In the genomic region with DNA sequence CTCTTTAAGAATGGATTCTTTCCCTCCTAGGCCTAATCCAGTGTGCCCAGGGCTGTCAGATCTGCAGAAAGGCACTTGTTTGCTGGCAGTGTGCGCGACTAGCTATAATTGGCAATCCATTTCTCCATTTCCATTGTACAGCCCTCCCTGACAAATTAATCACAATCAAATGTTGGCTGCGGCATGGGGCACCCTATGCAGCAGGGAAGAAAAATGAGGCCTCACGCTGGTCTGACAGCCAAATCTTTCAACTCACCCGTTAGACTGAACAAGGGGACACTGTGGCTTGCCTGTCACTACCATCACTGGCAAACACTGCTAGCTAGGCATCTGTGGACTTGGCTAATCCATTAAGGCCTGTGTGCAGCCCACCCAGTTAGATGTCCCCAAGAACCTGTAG, we compare ENCODE assay signal across 15 mouse cellular contexts.
A peak's percentile ranks its signal among the peaks of the same experiment; 100 is the strongest.
DNase-seq lines count a peak whose midpoint lies in the region; ATAC-seq lines count a peak whose summit lies in the region.
"Had no signal": no experiment of that assay in that cellular context is flagged by ENCODE, and none has a peak within 500 bp of the region (broad histone marks: within the 10 kb centered on the region; RNA-seq: fewer than 3 reads in every experiment).

No protein-coding gene starts in this region.

- no peaks in the 10 kb centered on the region for H3K27me3 ChIP-seq in hindbrain, embryonic 14.5 days (ENCODE audit: control insufficient read depth, insufficient read depth, low read length)
- H3K27me3 ChIP-seq in heart, embryonic 12.5 days (replicated peaks) = no peaks in the 10 kb centered on the region
- H3K27me3 ChIP-seq: embryonic facial prominence, embryonic 12.5 days; heart, embryonic 15.5 days; liver, embryonic 15.5 days had no signal

- WGBS in hindbrain, embryonic 14.5 days = 40% methylated on average over 5 of the region's 5 CpGs
- WGBS in heart, embryonic 12.5 days = 78% methylated on average over 5 of the region's 5 CpGs

- peak; percentile 87 for DNase-seq in heart, adult 11 months
- no peak for DNase-seq in heart, postnatal 36 days
- peak; percentile 35 for DNase-seq in retina, postnatal 1 day
- DNase-seq in retina, embryonic 14.5 days (ENCODE audit: low spot score) = no peak
- DNase-seq in hindbrain, embryonic 14.5 days (ENCODE audit: low spot score) = peak; percentile 64
- DNase-seq in MN1 (ENCODE audit: low spot score) = no peak
- DNase-seq: kidney, adult 2 months; kidney, postnatal 25 days; right cerebral cortex, postnatal 25 days had no signal

- H3K9ac ChIP-seq in hindbrain, embryonic 14.5 days = no peak overlapping the region
- no peak overlapping the region for H3K9ac ChIP-seq in heart, embryonic 12.5 days
- H3K9ac ChIP-seq: embryonic facial prominence, embryonic 12.5 days; heart, embryonic 15.5 days; liver, embryonic 15.5 days had no signal

- no peak overlapping the region for H3K4me3 ChIP-seq in hindbrain, embryonic 14.5 days (replicated peaks; ENCODE audit: low read length)
- no peak overlapping the region for H3K4me3 ChIP-seq in heart, embryonic 12.5 days
- H3K4me3 ChIP-seq: embryonic facial prominence, embryonic 12.5 days; heart, embryonic 15.5 days; liver, embryonic 15.5 days; myocyte had no signal

- H3K4me2 ChIP-seq in hindbrain, embryonic 14.5 days (replicated peaks) = no peak overlapping the region
- H3K4me2 ChIP-seq in heart, embryonic 12.5 days = no peak overlapping the region
- H3K4me2 ChIP-seq: embryonic facial prominence, embryonic 12.5 days; heart, embryonic 15.5 days; liver, embryonic 15.5 days had no signal

- H3K27ac ChIP-seq in hindbrain, embryonic 14.5 days = no peak overlapping the region
- H3K27ac ChIP-seq in heart, embryonic 12.5 days (ENCODE audit: poor library complexity, severe bottlenecking) = no peak overlapping the region
- H3K27ac ChIP-seq: embryonic facial prominence, embryonic 12.5 days; heart, embryonic 15.5 days; liver, embryonic 15.5 days had no signal

- H3K9me3 ChIP-seq in hindbrain, embryonic 14.5 days (ENCODE audit: control insufficient read depth, low read length) = no peaks in the 10 kb centered on the region
- no peaks in the 10 kb centered on the region for H3K9me3 ChIP-seq in heart, embryonic 12.5 days (replicated peaks)
- H3K9me3 ChIP-seq: embryonic facial prominence, embryonic 12.5 days; heart, embryonic 15.5 days; liver, embryonic 15.5 days had no signal

- H3K36me3 ChIP-seq in hindbrain, embryonic 14.5 days (replicated peaks; ENCODE audit: control insufficient read depth, insufficient read depth) = no peaks in the 10 kb centered on the region
- H3K36me3 ChIP-seq in heart, embryonic 12.5 days = no peaks in the 10 kb centered on the region
- H3K36me3 ChIP-seq: embryonic facial prominence, embryonic 12.5 days; heart, embryonic 15.5 days; liver, embryonic 15.5 days had no signal

- ATAC-seq in hindbrain, embryonic 14.5 days (ENCODE audit: low FRiP score) = peak; percentile 84; the same call in 1 of the 2 replicates
- no peak for ATAC-seq in heart, embryonic 12.5 days (ENCODE audit: insufficient number of reproducible peaks, low FRiP score)
- ATAC-seq: lung, postnatal 0 days had no signal

- H3K4me1 ChIP-seq in hindbrain, embryonic 14.5 days (replicated peaks; ENCODE audit: control insufficient read depth, insufficient read depth, low read length) = no peaks in the 10 kb centered on the region
- H3K4me1 ChIP-seq in heart, embryonic 12.5 days (replicated peaks) = no peaks in the 10 kb centered on the region
- H3K4me1 ChIP-seq: embryonic facial prominence, embryonic 12.5 days; heart, embryonic 15.5 days; liver, embryonic 15.5 days had no signal

- intact Hi-C loops in heart, postnatal 36 days (cut with DNase I) = no loop called here

Comparison
In these comparisons a context has a peak if more than half of its experiments do, and no peak if none do; other contexts are left out.
1. DNase-seq: peak in heart, adult 11 months (single experiment), retina, postnatal 1 day (single experiment) and hindbrain, embryonic 14.5 days (single experiment); none in heart, postnatal 36 days (0 of 2), retina, embryonic 14.5 days (single experiment) and MN1 (single experiment).